Mouse (Mus musculus) adrenal gland, postnatal 4 days (tissue): ENCODE results near the gene Rab24. TPM values are rescaled to one million over a fixed set of nuclear protein-coding genes. Genes with fewer than 3 reads are reported as not detected.

Experiments
- total RNA-seq, 2 experiments: library from RNA; stranded (reverse); gene quantifications; 2 replicates each; pipeline ENCODE4 v1.2.3; 2021

Gene Rab24
- total RNA-seq, 2 experiments from 2014 or later: 79.8 to 86.9 TPM

Other genes starting within 250 kb of the Rab24 start
- 10 to 100 TPM; 31.6 to 34.2 TPM for gene Uimc1, start 221.6 kb downstream of the Rab24 start, total RNA-seq
- 10 to 100 TPM; 50.0 to 61.0 TPM for gene Zfp346, start 216.6 kb downstream of the Rab24 start, total RNA-seq
- not detected for gene Gm17617, start 188.4 kb downstream of the Rab24 start, total RNA-seq
- gene Fgfr4, start 169.3 kb downstream of the Rab24 start, total RNA-seq: 10 to 100 TPM; 35.8 to 39.6 TPM
- gene Nsd1, start 112.2 kb downstream of the Rab24 start, total RNA-seq: 100 to 1,000 TPM; 168 to 172 TPM
- 100 to 1,000 TPM; 190 to 193 TPM for gene Prelid1, start 1.4 kb downstream of the Rab24 start, total RNA-seq
- 10 to 100 TPM; 16.2 to 18.0 TPM for gene Mxd3, start 7.9 kb upstream of the Rab24 start, total RNA-seq
- 100 to 1,000 TPM; 105 to 114 TPM for gene Lman2, start 40.8 kb upstream of the Rab24 start, total RNA-seq
- gene Rgs14, start 47.8 kb upstream of the Rab24 start, total RNA-seq: 1 to 10 TPM; 1.0 to 1.1 TPM
- 100 to 1,000 TPM in 1 of 2 experiments, 1 to 10 TPM in 1; 3.5 to 132 TPM for gene Slc34a1, start 76.2 kb upstream of the Rab24 start, total RNA-seq
- not detected for gene Pfn3, start 93.3 kb upstream of the Rab24 start, total RNA-seq
- gene F12, start 104.8 kb upstream of the Rab24 start, total RNA-seq: 10 to 100 TPM in 1 of 2 experiments, 1 to 10 TPM in 1; 1.3 to 36.6 TPM
- 10 to 100 TPM; 54.3 to 56.7 TPM for gene Grk6, start 123.1 kb upstream of the Rab24 start, total RNA-seq
- 1 to 10 TPM; 6.4 to 8.0 TPM for gene Prr7, start 142.3 kb upstream of the Rab24 start, total RNA-seq
- gene Dbn1, start 166.2 kb upstream of the Rab24 start, total RNA-seq: 10 to 100 TPM; 56.4 to 75.6 TPM
- 10 to 100 TPM; 44.5 to 47.1 TPM for gene Pdlim7, start 191.7 kb upstream of the Rab24 start, total RNA-seq
- gene Dok3, start 207.3 kb upstream of the Rab24 start, total RNA-seq: 1 to 10 TPM; 2.6 to 4.7 TPM
- 10 to 100 TPM; 54.0 to 57.4 TPM for gene Ddx41, start 214.7 kb upstream of the Rab24 start, total RNA-seq
- 10 to 100 TPM; 61.6 to 76.7 TPM for gene Fam193b, start 249.2 kb upstream of the Rab24 start, total RNA-seq